Mouse (Mus musculus): Measurements from ENCODE around the gene Gm11084.
"Not testable (repeated sequence)": the region's sequence is repeated elsewhere in the genome, so short reads cannot be mapped to it uniquely, and the experiment has no call there.

Gm11084 gene

GRCm38 (mm10) chr2:72986616-72987015 lies at the start of gene Gm11084:
Gene Gm11084 (minus strand): TSS chr2:72986716.
- no peak for DNase-seq (ENCODE audit: low spot score in 2 of 2)

DNA sequence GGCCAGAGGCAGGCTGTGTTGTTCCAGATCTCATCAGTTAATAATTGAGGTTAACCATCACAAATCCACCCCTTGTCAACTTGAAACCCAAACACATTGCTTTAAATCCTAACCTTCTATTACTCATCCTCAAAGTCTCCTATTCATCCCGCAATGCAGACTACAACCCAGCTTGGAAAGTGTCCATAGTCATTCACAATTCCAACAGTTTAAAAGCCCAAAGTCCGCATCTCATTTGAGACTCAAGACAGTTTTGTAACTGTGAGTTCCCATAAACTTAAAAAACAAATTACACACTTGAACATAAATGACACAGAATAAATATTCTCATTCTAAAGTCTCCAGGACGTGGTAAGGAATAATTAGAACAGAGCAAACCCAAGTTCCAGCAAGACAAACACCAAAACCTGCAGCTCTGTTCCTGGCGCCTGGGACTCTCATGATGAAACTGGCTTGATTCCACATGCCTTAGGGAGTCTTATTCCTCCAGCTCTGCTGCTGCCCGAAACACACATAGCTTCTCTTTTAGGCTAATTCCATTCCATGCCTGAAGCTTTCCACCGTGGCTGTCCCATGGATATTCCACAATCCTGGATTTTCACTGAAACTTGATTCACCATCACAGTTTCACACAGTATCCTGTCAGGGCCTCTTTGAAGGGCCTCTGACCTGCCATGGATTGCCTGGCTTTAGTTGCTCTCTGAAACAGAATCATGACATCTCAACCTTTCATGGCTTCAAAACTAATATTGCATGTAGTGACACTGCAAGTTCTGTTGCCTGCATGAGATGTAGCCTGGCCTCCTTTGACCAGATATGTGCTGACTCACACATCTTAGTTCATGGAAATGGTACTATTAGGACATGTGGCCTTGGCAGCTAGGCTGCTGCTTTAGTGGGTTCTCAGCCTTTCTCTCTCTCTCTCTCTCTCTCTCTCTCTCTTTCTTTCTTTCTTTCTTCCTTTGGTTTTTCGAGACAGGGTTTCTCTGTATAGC lies 44.8 kb upstream of the Gm11084 start:
- no peak for DNase-seq (ENCODE audit: low spot score in 2 of 2)

- DNase-seq (ENCODE audit: low spot score in 2 of 2), result no peak
Observed at GRCm38 (mm10) chr2:73029846-73030245, 43.3 kb upstream of the Gm11084 start.

DNA sequence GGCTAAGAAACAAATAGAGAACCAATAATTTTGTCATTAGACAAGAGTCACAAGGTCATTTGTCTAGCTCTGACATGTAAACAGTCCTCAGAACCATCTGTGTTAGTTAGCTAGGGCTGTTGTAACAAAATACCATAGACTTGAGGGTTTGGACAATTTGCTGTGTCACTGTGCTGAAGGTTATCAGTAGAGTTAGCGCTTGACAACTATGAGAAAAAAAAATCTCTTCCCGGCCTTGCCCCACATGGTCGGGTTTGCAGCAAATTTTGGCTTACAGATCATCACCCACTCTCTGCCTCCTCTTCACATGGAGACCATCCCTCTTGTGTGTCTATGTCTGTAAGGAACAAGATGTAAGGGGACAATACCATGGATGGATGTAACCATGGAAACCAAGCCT lies 41.5 kb upstream of the Gm11084 start:
- DNase-seq (ENCODE audit: low spot score in 2 of 2), result no peak

DNA sequence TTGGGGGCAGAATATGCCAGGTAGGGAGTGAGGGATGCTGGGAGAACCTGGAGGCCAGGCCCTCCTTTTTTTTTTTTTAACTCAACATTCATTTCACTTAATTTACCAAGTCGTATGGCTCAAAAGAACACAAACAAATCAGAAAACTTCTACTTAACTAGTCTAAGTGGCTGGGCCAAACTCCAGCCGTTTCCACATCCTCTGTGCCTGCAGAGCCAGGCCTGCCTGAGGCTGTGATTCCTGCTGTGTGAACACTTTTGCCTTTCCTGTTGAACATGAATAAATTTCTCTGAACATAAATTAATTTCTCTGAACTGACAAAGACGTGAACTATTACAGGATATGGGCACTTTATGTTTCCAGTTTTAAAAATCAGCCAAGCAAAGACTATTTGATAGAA lies 40.6 kb upstream of the Gm11084 start:
- no peak for DNase-seq (ENCODE audit: low spot score in 2 of 2)

GRCm38 (mm10) chr2:73023803-73024202 lies 37.3 kb upstream of the Gm11084 start:
- no peak for DNase-seq (ENCODE audit: low spot score in 2 of 2)

DNA sequence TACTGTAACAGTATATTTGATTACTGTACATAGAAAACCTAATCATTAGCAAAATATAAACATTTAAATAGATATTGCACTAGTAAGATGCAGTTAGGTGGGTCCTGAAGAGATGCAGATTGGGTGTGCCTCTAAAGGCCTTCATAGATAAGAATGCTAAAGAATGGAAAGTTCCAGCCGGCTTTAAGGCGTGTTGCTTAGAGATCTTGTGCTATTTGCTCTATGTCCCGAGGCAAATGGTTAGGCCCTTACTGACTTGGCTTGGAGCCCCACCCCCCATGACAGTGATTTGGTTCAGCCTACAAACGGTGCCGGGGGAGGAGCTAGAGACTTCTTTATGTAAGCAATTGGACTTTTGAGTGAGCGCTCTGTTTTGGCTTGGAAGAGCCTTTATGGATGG lies 34.5 kb upstream of the Gm11084 start:
- DNase-seq (ENCODE audit: low spot score in 2 of 2), result peak in 1 of 2 experiments; percentile 30

DNA sequence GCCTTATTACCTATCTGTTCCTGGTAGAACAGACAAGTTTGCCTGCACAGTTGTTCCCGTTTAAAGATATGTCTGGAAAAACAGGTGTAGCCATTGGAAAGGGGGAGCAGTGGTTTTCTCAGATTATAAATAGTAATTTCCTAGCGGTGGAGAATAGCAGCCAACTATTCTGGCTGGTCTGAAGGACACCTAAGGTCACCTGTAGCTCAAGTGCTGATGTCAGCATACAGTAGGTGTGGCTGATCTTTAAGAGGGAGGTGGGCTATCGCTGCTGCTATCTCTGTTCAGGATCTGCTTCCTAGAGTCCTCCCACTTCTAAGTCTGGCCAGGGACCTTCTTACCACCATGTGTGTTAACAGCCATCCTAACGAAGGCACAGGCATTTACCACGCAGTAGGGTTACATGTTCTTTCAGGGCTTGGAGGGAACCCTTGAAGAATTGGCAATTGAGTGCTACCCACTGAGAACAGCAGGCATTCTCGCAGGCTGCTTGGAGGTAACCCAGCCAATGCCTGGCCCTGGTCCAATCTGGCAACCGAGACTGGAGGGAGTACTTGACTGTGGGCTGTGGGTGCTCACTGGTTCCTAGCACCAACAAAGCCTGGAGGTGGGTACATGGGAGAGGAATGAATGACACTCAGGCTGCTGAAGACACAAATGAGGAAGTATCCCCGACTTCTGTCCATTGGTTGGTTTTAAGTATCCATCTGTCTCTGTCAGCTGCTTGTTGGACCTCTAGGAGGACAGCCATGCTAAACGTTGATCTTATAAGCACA lies 33.0 kb upstream of the Gm11084 start:
- peak in 1 of 2 experiments; percentile 26 for DNase-seq (ENCODE audit: low spot score in 2 of 2)

DNA sequence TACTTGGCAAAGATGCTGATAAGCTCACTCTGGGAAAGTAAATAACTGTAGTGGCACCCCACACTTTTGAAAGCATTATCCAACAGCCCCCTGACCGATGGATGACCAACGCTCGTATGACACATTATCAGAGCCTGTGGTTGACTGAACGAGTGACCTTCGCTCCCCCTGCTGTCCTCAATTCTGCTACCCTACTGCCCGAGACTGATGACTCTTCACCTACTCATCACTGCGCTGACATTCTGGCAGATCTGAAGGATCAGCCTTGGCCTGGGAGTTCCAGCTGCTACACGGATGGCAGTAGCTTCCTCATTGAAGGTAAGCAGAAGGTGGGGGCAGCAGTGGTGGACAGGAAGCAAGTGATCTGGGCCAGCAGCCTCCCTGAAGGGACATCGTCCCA lies 27.5 kb upstream of the Gm11084 start:
- DNase-seq (ENCODE audit: low spot score in 2 of 2), result not testable (repeated sequence)

GRCm38 (mm10) chr2:73012636-73013035 lies 26.1 kb upstream of the Gm11084 start:
- peak in 1 of 2 experiments; percentile 68 for DNase-seq (ENCODE audit: low spot score in 2 of 2)

DNA sequence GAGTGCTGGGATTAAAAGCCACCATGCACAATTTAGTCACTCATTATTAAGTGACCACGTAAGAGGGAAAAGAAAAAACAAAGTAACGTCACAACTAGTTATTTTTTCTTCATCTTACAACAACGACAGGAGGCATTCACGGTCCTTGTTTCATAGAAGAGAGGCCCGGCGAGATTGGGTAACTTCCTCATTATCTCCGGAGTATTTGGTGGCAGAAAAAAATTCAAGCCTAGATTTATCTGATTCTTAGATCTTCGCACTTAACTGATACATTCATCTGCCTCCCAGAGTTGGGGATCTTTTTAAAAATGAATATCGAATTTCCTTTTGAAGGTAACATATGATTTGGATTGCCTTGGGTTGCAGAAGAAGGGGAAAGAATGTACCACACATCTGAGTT lies 21.0 kb upstream of the Gm11084 start:
- no peak for DNase-seq (ENCODE audit: low spot score in 2 of 2)

DNA sequence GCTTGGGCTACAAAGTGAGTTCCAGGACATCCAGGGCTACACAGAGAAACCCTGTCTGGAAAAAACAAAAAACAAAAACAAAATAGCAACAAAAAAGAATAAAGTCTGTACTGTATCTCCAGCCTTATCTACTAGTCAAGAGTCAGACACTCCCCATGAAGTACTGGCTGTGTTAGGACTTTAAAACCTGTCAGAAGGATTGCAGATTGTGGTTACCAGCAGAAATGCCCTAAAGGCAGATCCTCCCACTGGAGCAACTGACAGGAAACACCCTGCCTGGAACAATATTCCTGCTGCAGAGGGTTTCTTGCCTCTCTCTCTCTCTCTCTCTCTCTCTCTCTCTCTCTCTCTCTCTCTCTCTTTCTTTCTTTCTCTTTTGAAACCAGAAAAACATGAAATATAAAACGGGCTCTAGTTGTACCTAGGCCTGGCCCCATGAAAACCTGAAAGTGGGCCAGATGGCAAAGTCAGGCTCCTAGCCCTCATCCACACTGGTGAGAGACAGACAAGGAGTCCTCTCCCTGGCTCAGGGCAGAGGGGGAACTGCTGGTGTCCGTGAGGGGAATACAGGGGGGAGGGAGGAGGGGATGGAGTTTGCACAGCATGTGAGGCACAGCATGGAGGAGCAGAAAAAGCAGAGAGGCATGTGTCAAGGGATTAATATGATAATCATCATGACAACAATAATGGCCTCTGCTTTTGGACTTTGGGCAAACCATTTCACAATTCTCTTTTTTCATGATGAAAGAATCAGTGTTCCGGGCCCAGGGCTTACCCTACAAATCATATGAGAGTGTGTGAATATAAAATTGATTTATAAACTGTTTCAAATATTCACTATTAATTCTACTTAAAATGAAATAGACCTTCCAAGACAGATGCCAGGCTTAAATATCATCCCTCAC lies 19.3 kb upstream of the Gm11084 start:
- no peak for DNase-seq (ENCODE audit: low spot score in 2 of 2)

GRCm38 (mm10) chr2:73003751-73004717 lies 17.5 kb upstream of the Gm11084 start:
- DNase-seq (ENCODE audit: low spot score in 2 of 2), result peak; percentile 82

DNA sequence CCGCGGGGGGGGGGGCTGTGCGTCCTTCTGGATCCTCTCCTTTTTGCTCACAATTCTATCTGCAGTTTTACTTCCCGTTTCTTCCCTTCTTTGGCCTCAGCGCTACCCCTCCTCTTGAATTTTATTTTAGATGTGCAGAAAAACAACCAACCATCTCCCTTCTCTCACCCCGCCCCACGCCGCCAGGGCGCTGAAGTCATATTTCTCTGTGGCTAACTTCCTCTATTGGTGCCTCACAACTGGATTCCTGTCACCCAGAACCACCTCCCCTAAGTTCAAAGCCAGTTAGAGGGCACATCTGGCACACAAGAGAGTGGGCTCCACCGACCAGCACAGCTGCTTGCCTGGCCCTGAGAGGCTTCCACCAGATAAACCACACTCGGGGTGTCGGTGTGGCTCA lies 16.5 kb upstream of the Gm11084 start:
- no peak for DNase-seq (ENCODE audit: low spot score in 2 of 2)

DNA sequence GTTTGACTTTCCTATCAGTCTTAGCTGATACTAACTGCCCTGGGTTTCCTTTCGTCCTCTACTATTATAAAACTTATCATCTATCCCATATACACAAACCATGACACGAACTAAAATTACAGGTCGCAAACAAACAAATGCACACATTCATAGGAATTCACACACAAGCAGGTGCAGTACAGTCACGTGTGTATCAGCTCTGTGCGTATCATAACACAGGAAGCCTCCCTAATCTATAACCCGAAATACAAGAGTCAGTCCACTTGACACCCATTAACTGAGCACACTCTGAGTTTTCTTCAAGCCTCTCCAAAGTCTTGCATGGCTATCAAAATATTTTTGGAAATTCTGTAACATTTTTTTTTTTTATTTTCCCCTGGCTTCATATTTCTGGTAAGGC lies 15.9 kb upstream of the Gm11084 start:
- DNase-seq (ENCODE audit: low spot score in 2 of 2), result no peak

GRCm38 (mm10) chr2:73001994-73002393 lies 15.5 kb upstream of the Gm11084 start:
- DNase-seq (ENCODE audit: low spot score in 2 of 2), result no peak

DNA sequence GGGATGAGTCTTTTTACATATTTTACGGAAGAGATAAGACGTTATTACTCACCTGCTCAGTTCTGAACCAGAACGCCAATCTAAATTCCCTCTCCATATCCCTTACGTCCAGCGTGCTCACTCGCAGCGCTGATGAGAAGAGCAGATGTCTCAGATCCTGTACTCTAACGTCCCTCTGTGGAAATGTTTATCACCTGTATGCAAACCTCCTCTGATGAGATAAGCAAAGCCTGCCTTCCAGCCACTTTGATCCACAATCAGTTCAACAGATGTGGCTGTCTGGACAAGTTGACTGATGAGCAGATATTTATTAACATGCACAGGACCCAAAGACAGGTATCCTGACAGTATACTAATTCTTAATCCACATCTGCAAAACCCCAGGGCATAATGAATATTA lies 13.7 kb upstream of the Gm11084 start:
- no peak for DNase-seq (ENCODE audit: low spot score in 2 of 2)

- no peak for DNase-seq (ENCODE audit: low spot score in 2 of 2)
Observed at GRCm38 (mm10) chr2:72997586-72997985, 11.1 kb upstream of the Gm11084 start.

GRCm38 (mm10) chr2:72996808-72997378 lies 10.4 kb upstream of the Gm11084 start:
- DNase-seq (ENCODE audit: low spot score in 2 of 2), result peak in 1 of 2 experiments; percentile 38
